Mouse (Mus musculus): ENCODE measurements at regions not wholly inside any gene's neighbourhood (a gene's known extent, or its start where the extent isn't known, plus 50 kb on each side); places are given as distances from the start of the nearest gene placed in this dataset.

DNA sequence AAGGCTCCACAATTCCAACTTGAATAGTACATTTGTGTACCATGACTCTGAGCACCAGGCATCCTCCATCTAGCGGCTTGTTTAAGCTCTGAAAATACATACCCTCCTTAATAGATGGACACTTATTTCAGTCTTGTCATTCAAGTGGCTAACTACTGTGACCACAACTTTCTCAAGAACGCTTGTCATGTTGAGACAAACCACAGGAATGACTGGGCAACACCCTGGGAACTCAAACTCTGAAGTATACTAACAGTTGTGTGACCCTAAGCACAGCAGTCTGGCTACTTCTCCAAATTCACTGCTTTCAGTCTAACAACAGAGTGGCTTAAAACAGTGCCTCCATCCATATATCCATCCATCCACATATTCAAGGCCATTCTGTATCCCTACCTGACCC is 380.4 kb upstream of the Thbs1 start:
- no peak for DNase-seq (ENCODE audit: low read depth, low spot score)
- no peak for TF ChIP-seq CHD2 (IDR thresholded peaks at IDR 0.05; ENCODE audit: low read depth, low read length)
- TF ChIP-seq MAFK (IDR thresholded peaks at IDR 0.05; ENCODE audit: insufficient read depth, low read depth, low read length), result no peak
- TF ChIP-seq HCFC1 (IDR thresholded peaks at IDR 0.05; ENCODE audit: borderline replicate concordance, insufficient read depth, low read length), result no peak
- no peak for TF ChIP-seq ZNF384 (IDR thresholded peaks at IDR 0.05; ENCODE audit: low read depth, low read length)
- TF ChIP-seq ZC3H11A (IDR thresholded peaks at IDR 0.05; ENCODE audit: borderline replicate concordance, low read depth, low read length), result no peak
- in situ Hi-C loops (cut with MboI; ENCODE audit: low sequenced_read_pairs in 2 of 2, unreplicated experiment in 2 of 2), result no loop called here

DNA sequence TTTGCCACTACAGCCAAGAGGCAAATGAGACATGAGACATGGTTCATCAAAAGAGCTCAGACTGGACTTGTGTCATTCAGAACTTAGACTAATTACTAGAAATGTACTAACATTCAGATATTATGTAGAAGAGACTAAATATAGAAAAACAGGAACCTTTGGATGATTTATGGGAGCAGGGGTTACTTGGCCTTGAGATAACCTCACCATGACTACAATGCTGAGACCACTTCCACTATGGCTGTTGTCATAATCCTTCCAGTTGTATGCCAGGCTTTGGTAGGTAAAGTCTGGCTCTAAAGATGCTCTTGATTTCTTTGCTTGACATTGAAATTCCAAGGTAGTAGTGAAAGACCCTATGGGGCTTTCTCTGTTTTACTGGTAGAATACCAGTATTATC is 369.3 kb upstream of the Thbs1 start:
- TF ChIP-seq CHD2 (IDR thresholded peaks at IDR 0.05; ENCODE audit: low read depth, low read length), result no peak
- TF ChIP-seq ZNF384 (IDR thresholded peaks at IDR 0.05; ENCODE audit: low read depth, low read length), result no peak
- TF ChIP-seq MAFK (IDR thresholded peaks at IDR 0.05; ENCODE audit: insufficient read depth, low read depth, low read length), result no peak
- no peak for TF ChIP-seq ZC3H11A (IDR thresholded peaks at IDR 0.05; ENCODE audit: borderline replicate concordance, low read depth, low read length)
- no peak for TF ChIP-seq HCFC1 (IDR thresholded peaks at IDR 0.05; ENCODE audit: borderline replicate concordance, insufficient read depth, low read length)
- no peak overlapping the region for H3K4me3 ChIP-seq (ENCODE audit: insufficient read depth in 1 of 2, low read depth in 1 of 2, low read length in 2 of 2, poor library complexity in 1 of 2, severe bottlenecking in 1 of 2)
- H3K9me3 ChIP-seq (ENCODE audit: control insufficient read depth, insufficient read depth, low read depth, low read length), result no peaks in the 10 kb centered on the region
- H3K27ac ChIP-seq (ENCODE audit: insufficient read depth, low read depth, low read length, poor library complexity, severe bottlenecking), result no peak overlapping the region
- H3K9ac ChIP-seq (ENCODE audit: insufficient read depth, low read depth, low read length, poor library complexity, severe bottlenecking), result no peak overlapping the region
- in situ Hi-C loops (cut with MboI; ENCODE audit: low sequenced_read_pairs in 2 of 2, unreplicated experiment in 2 of 2), result no loop called here
- H3K36me3 ChIP-seq (ENCODE audit: control insufficient read depth, insufficient read depth, low read length, poor library complexity, severe bottlenecking), result no peaks in the 10 kb centered on the region
- DNase-seq (ENCODE audit: low read depth, low spot score), result no peak
- no peaks in the 10 kb centered on the region for H3K4me1 ChIP-seq (ENCODE audit: control insufficient read depth in 2 of 2, insufficient read depth in 2 of 2, low read length in 2 of 2, poor library complexity in 1 of 2)

More for the DNA sequence above, 380.4 kb upstream of the Thbs1 start:
- Histone ChIP-seq H3K4me1 (ENCODE audit: control insufficient read depth in 2 of 2, insufficient read depth in 2 of 2, low read length in 2 of 2, poor library complexity in 1 of 2) (no peaks in the 10 kb centered on the region), H3K4me3 (ENCODE audit: insufficient read depth in 1 of 2, low read depth in 1 of 2, low read length in 2 of 2, poor library complexity in 1 of 2, severe bottlenecking in 1 of 2) (no peak overlapping the region), H3K9ac (ENCODE audit: insufficient read depth, low read depth, low read length, poor library complexity, severe bottlenecking) (no peak overlapping the region), H3K9me3 (ENCODE audit: control insufficient read depth, insufficient read depth, low read depth, low read length) (no peaks in the 10 kb centered on the region), H3K36me3 (ENCODE audit: control insufficient read depth, insufficient read depth, low read length, poor library complexity, severe bottlenecking) (no peaks in the 10 kb centered on the region), H3K27ac (ENCODE audit: insufficient read depth, low read depth, low read length, poor library complexity, severe bottlenecking) (no peak overlapping the region)

DNA sequence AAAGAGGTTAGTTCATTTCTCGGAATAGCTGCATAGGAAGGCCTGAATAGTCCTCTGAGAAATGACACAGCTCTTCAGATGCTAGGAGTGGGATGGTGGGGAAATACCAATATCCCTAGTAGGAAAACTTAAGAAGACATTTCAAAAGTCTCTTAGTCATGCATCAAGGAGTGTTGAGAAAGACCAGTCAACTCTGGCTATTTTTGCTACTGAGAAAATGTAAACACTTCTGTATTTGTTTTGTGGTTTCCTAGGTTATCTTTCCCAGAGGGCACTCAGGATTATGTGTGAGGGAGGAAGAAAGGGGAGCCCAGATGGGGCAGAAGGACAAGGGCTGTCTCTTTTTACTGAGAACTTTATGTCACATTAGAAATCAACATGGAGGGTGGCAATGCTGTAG is 367.8 kb upstream of the Thbs1 start:
- no peak overlapping the region for H3K27ac ChIP-seq (ENCODE audit: insufficient read depth, low read depth, low read length, poor library complexity, severe bottlenecking)
- no peak overlapping the region for H3K9ac ChIP-seq (ENCODE audit: insufficient read depth, low read depth, low read length, poor library complexity, severe bottlenecking)
- DNase-seq (ENCODE audit: low read depth, low spot score), result no peak
- H3K9me3 ChIP-seq (ENCODE audit: control insufficient read depth, insufficient read depth, low read depth, low read length), result no peaks in the 10 kb centered on the region
- no peak for TF ChIP-seq ZNF384 (IDR thresholded peaks at IDR 0.05; ENCODE audit: low read depth, low read length)
- TF ChIP-seq CHD2 (IDR thresholded peaks at IDR 0.05; ENCODE audit: low read depth, low read length), result no peak
- TF ChIP-seq ZC3H11A (IDR thresholded peaks at IDR 0.05; ENCODE audit: borderline replicate concordance, low read depth, low read length), result no peak
- no peak for TF ChIP-seq MAFK (IDR thresholded peaks at IDR 0.05; ENCODE audit: insufficient read depth, low read depth, low read length)
- TF ChIP-seq HCFC1 (IDR thresholded peaks at IDR 0.05; ENCODE audit: borderline replicate concordance, insufficient read depth, low read length), result no peak
- in situ Hi-C loops (cut with MboI; ENCODE audit: low sequenced_read_pairs in 2 of 2, unreplicated experiment in 2 of 2), result no loop called here
- H3K4me3 ChIP-seq (ENCODE audit: insufficient read depth in 1 of 2, low read depth in 1 of 2, low read length in 2 of 2, poor library complexity in 1 of 2, severe bottlenecking in 1 of 2), result no peak overlapping the region
- H3K4me1 ChIP-seq (ENCODE audit: control insufficient read depth in 2 of 2, insufficient read depth in 2 of 2, low read length in 2 of 2, poor library complexity in 1 of 2), result no peaks in the 10 kb centered on the region
- no peaks in the 10 kb centered on the region for H3K36me3 ChIP-seq (ENCODE audit: control insufficient read depth, insufficient read depth, low read length, poor library complexity, severe bottlenecking)

DNA sequence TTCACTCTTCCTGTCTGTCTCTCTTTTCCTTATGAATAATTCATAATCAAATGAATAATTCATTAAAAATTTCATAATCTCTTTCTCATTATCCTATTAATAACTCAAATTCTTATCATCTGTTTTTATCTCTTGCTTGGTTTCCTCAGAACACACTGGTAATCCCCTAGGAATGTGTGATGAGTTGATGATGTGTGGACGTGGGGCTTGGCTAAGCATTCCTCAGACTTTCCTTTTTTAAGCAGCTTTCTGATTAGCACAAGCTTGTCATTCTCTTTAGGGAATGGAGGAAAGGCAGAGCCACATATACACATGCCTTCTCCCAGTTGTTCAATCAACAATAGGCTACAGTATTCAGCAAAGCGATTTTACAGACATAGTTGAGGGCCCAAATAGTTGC is 365.9 kb upstream of the Thbs1 start:
- no peak for DNase-seq (ENCODE audit: low read depth, low spot score)
- Histone ChIP-seq H3K36me3 (ENCODE audit: control insufficient read depth, insufficient read depth, low read length, poor library complexity, severe bottlenecking) (no peaks in the 10 kb centered on the region), H3K4me3 (ENCODE audit: insufficient read depth in 1 of 2, low read depth in 1 of 2, low read length in 2 of 2, poor library complexity in 1 of 2, severe bottlenecking in 1 of 2) (no peak overlapping the region), H3K9ac (ENCODE audit: insufficient read depth, low read depth, low read length, poor library complexity, severe bottlenecking) (no peak overlapping the region), H3K4me1 (ENCODE audit: control insufficient read depth in 2 of 2, insufficient read depth in 2 of 2, low read length in 2 of 2, poor library complexity in 1 of 2) (no peaks in the 10 kb centered on the region), H3K27ac (ENCODE audit: insufficient read depth, low read depth, low read length, poor library complexity, severe bottlenecking) (no peak overlapping the region), H3K9me3 (ENCODE audit: control insufficient read depth, insufficient read depth, low read depth, low read length) (no peaks in the 10 kb centered on the region)
- TF ChIP-seq ZC3H11A (IDR thresholded peaks at IDR 0.05; ENCODE audit: borderline replicate concordance, low read depth, low read length), result no peak
- TF ChIP-seq CHD2 (IDR thresholded peaks at IDR 0.05; ENCODE audit: low read depth, low read length), result no peak
- TF ChIP-seq ZNF384 (IDR thresholded peaks at IDR 0.05; ENCODE audit: low read depth, low read length), result no peak
- no peak for TF ChIP-seq HCFC1 (IDR thresholded peaks at IDR 0.05; ENCODE audit: borderline replicate concordance, insufficient read depth, low read length)
- TF ChIP-seq MAFK (IDR thresholded peaks at IDR 0.05; ENCODE audit: insufficient read depth, low read depth, low read length), result no peak
- in situ Hi-C loops (cut with MboI; ENCODE audit: low sequenced_read_pairs in 2 of 2, unreplicated experiment in 2 of 2), result no loop called here

DNA sequence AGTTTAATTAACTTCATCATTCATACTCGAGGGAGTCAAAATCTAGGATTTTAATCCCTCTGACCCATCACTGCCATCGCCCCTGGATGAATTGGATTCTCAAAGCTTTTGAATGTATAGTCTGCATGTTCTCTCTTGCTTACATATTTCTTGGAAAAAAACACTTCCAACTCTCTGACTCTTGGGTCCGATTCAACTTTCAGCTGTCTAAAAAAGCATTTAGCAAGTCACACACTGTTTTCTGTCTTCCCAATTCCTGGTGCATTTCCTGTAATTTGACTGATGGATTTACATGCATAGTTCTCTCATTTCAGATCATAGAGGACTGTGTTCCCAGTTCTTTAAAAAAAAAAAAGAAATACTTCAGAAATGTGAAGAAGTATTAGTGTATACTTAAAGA is 364.5 kb upstream of the Thbs1 start:
- H3K4me1 ChIP-seq (ENCODE audit: control insufficient read depth in 2 of 2, insufficient read depth in 2 of 2, low read length in 2 of 2, poor library complexity in 1 of 2), result no peaks in the 10 kb centered on the region
- no peak overlapping the region for H3K4me3 ChIP-seq (ENCODE audit: insufficient read depth in 1 of 2, low read depth in 1 of 2, low read length in 2 of 2, poor library complexity in 1 of 2, severe bottlenecking in 1 of 2)
- TF ChIP-seq ZC3H11A (IDR thresholded peaks at IDR 0.05; ENCODE audit: borderline replicate concordance, low read depth, low read length) (no peak), CHD2 (IDR thresholded peaks at IDR 0.05; ENCODE audit: low read depth, low read length) (no peak), MAFK (IDR thresholded peaks at IDR 0.05; ENCODE audit: insufficient read depth, low read depth, low read length) (no peak), ZNF384 (IDR thresholded peaks at IDR 0.05; ENCODE audit: low read depth, low read length) (no peak), HCFC1 (IDR thresholded peaks at IDR 0.05; ENCODE audit: borderline replicate concordance, insufficient read depth, low read length) (no peak)
- DNase-seq (ENCODE audit: low read depth, low spot score), result no peak
- H3K36me3 ChIP-seq (ENCODE audit: control insufficient read depth, insufficient read depth, low read length, poor library complexity, severe bottlenecking), result no peaks in the 10 kb centered on the region
- in situ Hi-C loops (cut with MboI; ENCODE audit: low sequenced_read_pairs in 2 of 2, unreplicated experiment in 2 of 2), result no loop called here
- H3K9ac ChIP-seq (ENCODE audit: insufficient read depth, low read depth, low read length, poor library complexity, severe bottlenecking), result no peak overlapping the region
- H3K27ac ChIP-seq (ENCODE audit: insufficient read depth, low read depth, low read length, poor library complexity, severe bottlenecking), result no peak overlapping the region
- H3K9me3 ChIP-seq (ENCODE audit: control insufficient read depth, insufficient read depth, low read depth, low read length), result no peaks in the 10 kb centered on the region
